Mouse (Mus musculus): Measurements from ENCODE around the gene Hsdl1. TPM values are rescaled to one million over a fixed set of nuclear protein-coding genes. Genes with fewer than 3 reads are reported as not detected.

The Hsdl1 gene
- polyA plus RNA-seq, 1 experiment from 2014 or later, result 21.4 TPM

DNA sequence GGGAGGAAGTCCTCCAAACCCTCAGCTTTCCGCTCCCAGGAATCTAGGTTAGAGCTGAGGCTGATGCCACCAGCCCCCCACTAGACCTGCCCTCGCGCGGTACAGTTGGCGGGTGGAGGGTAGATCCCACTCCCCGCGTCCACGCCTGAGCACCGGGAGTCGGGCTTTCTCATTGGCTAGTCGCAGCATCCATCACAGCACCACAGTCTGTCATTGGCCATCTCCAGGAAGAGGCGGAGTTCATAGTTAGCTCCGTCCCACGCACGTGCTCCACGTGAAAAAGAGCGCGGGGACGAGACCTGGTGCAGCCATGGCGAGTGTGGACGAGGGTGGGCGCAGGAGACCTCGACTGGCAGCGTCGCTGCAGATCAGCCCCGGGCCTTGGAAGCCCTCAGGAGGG is 37.5 kb upstream of the Hsdl1 start, which contains the start of gene Adad2:
Gene Adad2 (plus strand): TSS at position 277 of the 400 bp plus-strand sequence.
- no peak for DNase-seq (ENCODE audit: low spot score)
- Histone ChIP-seq H3K4me1 (replicated peaks; ENCODE audit: control insufficient read depth, insufficient read depth) (no peaks in the 10 kb centered on the region), H3K36me3 (ENCODE audit: control insufficient read depth, insufficient read depth, low read length) (no peaks in the 10 kb centered on the region), H3K27me3 (ENCODE audit: control insufficient read depth, insufficient read depth, low read length) (no peaks in the 10 kb centered on the region), H3K4me3 (ENCODE audit: low read depth, low read length) (no peak within 1 kb of the TSS), H3K9ac (ENCODE audit: low read length) (no peak within 1 kb of the TSS), H3K27ac (replicated peaks) (no peak within 1 kb of the TSS), H3K9me3 (ENCODE audit: control insufficient read depth, low read length) (peaks cover 3% of the 10 kb centered on the region; the same call in 1 of the 2 replicates), H3K4me2 (replicated peaks; ENCODE audit: low read depth) (no peak within 1 kb of the TSS)
- peak; percentile 15; the same call in 1 of the 2 replicates for ATAC-seq (ENCODE audit: low FRiP score, low TSS enrichment)
- TF ChIP-seq CTCF (IDR thresholded peaks at IDR 0.05; ENCODE audit: low read depth) (no peak), EP300 (optimal IDR thresholded peaks at IDR 0.05) (no peak)
- 81% methylated on average over 26 of the region's 26 CpGs for WGBS

DNA sequence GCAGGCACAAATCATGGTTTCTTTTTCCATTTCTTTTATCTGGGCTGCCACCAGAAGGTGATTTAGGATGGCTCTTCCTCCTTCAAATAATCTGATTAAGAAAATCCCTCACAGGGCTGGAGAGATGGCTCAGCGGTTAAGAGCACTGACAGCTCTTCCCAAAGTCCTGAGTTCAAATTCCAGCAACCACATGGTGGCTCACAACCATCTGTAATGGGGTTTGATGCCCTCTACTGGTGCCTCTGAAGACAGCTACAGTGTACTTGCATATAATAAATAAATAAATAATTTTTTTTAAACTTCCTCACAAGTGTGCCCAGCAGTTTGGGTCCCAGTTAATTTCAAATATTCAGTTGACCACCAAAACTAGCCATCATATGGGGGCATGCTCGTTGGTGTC is 31.2 kb upstream of the Hsdl1 start:
- WGBS, result 78% methylated on average over 2 of the region's 2 CpGs

DNA sequence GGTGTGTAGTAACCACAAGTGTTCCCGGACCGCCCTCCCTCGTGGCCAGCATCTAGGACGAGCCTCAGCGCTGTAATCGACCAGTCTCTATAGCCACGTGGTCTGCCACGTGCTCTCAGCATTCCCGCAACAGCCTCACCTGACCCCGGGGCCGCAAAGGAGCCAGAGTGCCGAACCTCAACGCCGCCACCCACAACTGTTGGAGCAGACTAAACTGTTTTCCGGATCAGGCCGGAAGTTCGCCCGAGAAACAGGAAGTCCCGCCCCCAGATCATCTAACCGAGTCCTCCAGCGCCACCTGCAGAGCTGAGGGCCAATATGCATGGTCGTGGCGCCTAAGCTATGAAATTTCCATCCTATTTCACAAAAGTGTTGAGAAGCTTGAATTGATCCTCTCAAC is 30.0 kb upstream of the Hsdl1 start, which contains the start of gene Taf1c:
Gene Taf1c (minus strand): TSS at position 227 of the 400 bp plus-strand sequence.
- Histone ChIP-seq H3K4me3 (ENCODE audit: low read depth, low read length) (peak within 1 kb of the TSS; percentile 64), H3K36me3 (ENCODE audit: control insufficient read depth, insufficient read depth, low read length) (peaks cover 13% of the 10 kb centered on the region; the same call in 1 of the 2 replicates), H3K27me3 (ENCODE audit: control insufficient read depth, insufficient read depth, low read length) (no peaks in the 10 kb centered on the region), H3K9me3 (ENCODE audit: control insufficient read depth, low read length) (peaks cover 3% of the 10 kb centered on the region; the same call in 1 of the 2 replicates), H3K4me2 (replicated peaks; ENCODE audit: low read depth) (peak within 1 kb of the TSS; percentile 72), H3K9ac (ENCODE audit: low read length) (peak within 1 kb of the TSS; percentile 77), H3K27ac (replicated peaks) (peak within 1 kb of the TSS; percentile 70), H3K4me1 (replicated peaks; ENCODE audit: control insufficient read depth, insufficient read depth) (no peaks in the 10 kb centered on the region)
- peak; percentile 94 for DNase-seq (ENCODE audit: low spot score)
- TF ChIP-seq CTCF (IDR thresholded peaks at IDR 0.05; ENCODE audit: low read depth) (peak; percentile 93), EP300 (optimal IDR thresholded peaks at IDR 0.05) (no peak)
- ATAC-seq (ENCODE audit: low FRiP score, low TSS enrichment), result peak; percentile 92
- WGBS, result 0% methylated on average over 23 of the region's 23 CpGs

More for the DNA sequence above, 31.2 kb upstream of the Hsdl1 start:
- H3K4me1 ChIP-seq (replicated peaks; ENCODE audit: control insufficient read depth, insufficient read depth), result no peaks in the 10 kb centered on the region
- TF ChIP-seq EP300 (optimal IDR thresholded peaks at IDR 0.05) (no peak), CTCF (IDR thresholded peaks at IDR 0.05; ENCODE audit: low read depth) (peak; percentile 56)
- no peak overlapping the region for H3K27ac ChIP-seq (replicated peaks)
- no peak for DNase-seq (ENCODE audit: low spot score)
- no peak overlapping the region for H3K9ac ChIP-seq (ENCODE audit: low read length)
- peaks cover 3% of the 10 kb centered on the region; the same call in 1 of the 2 replicates for H3K9me3 ChIP-seq (ENCODE audit: control insufficient read depth, low read length)
- H3K4me2 ChIP-seq (replicated peaks; ENCODE audit: low read depth), result no peak overlapping the region
- peaks cover 4% of the 10 kb centered on the region; the same call in 1 of the 2 replicates for H3K36me3 ChIP-seq (ENCODE audit: control insufficient read depth, insufficient read depth, low read length)
- no peaks in the 10 kb centered on the region for H3K27me3 ChIP-seq (ENCODE audit: control insufficient read depth, insufficient read depth, low read length)
- no peak for ATAC-seq (ENCODE audit: low FRiP score, low TSS enrichment)
- H3K4me3 ChIP-seq (ENCODE audit: low read depth, low read length), result no peak overlapping the region

DNA sequence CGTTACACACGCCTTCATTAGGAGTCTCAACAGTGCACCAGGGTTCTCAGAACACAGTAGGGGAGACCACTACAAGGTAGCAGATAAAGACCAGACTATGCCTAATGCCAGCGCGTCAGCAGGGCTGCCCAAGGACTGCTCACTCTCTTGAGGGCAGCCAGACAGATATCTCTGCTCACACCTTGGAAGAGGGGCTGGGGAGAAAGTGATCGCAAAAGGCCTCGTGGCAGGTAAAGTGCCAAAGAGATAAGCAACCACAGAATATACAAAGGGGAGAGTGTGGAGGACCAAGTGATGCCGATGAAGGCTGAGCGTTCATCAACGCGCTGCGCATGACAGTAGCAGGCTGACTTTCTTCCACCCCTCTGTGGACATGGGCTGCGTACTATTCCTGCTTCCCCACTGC is 29.4 kb upstream of the Hsdl1 start:
- H3K9me3 ChIP-seq (ENCODE audit: control insufficient read depth, low read length), result peaks cover 3% of the 10 kb centered on the region; the same call in 1 of the 2 replicates
- H3K27ac ChIP-seq (replicated peaks), result peak overlapping the region; percentile 70
- WGBS, result 27% methylated on average over 12 of the region's 12 CpGs
- H3K9ac ChIP-seq (ENCODE audit: low read length), result peak overlapping the region; percentile 77
- no peaks in the 10 kb centered on the region for H3K27me3 ChIP-seq (ENCODE audit: control insufficient read depth, insufficient read depth, low read length)
- TF ChIP-seq EP300 (optimal IDR thresholded peaks at IDR 0.05), result no peak
- TF ChIP-seq CTCF (IDR thresholded peaks at IDR 0.05; ENCODE audit: low read depth), result no peak
- H3K4me1 ChIP-seq (replicated peaks; ENCODE audit: control insufficient read depth, insufficient read depth), result no peaks in the 10 kb centered on the region
- no peak for DNase-seq (ENCODE audit: low spot score)
- peak overlapping the region; percentile 64 for H3K4me3 ChIP-seq (ENCODE audit: low read depth, low read length)
- ATAC-seq (ENCODE audit: low FRiP score, low TSS enrichment), result peak; percentile 8; the same call in 1 of the 2 replicates
- H3K4me2 ChIP-seq (replicated peaks; ENCODE audit: low read depth), result peak overlapping the region; percentile 72
- H3K36me3 ChIP-seq (ENCODE audit: control insufficient read depth, insufficient read depth, low read length), result peaks cover 15% of the 10 kb centered on the region

DNA sequence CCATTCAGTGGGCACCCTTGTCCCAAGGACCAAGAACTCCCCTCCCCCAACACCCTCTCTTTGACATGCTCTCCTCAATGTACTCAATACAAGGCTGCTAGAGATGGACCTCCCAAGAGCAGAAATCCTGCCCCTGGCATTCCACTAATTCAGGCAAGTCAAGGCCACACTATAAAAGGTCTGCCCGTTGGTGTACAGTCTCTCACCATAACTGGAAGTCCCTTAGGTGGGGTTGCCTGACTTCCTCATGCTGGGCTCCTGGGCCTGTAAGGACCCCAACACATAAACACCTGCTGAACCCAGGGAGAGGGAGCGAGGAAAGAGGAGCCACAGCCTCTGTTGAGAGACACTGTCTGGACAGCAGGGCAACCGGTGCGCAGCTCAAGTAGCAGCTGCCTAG is 28.8 kb upstream of the Hsdl1 start:
- Histone ChIP-seq H3K4me3 (ENCODE audit: low read depth, low read length) (no peak overlapping the region), H3K9ac (ENCODE audit: low read length) (0 out of 2 replicates have a peak overlapping the region, but pooled peaks have one; percentile 77), H3K27me3 (ENCODE audit: control insufficient read depth, insufficient read depth, low read length) (no peaks in the 10 kb centered on the region), H3K27ac (replicated peaks) (no peak overlapping the region), H3K4me2 (replicated peaks; ENCODE audit: low read depth) (peak overlapping the region; percentile 72), H3K4me1 (replicated peaks; ENCODE audit: control insufficient read depth, insufficient read depth) (no peaks in the 10 kb centered on the region), H3K9me3 (ENCODE audit: control insufficient read depth, low read length) (no peaks in the 10 kb centered on the region), H3K36me3 (ENCODE audit: control insufficient read depth, insufficient read depth, low read length) (peaks cover 17% of the 10 kb centered on the region)
- no peak for DNase-seq (ENCODE audit: low spot score)
- 93% methylated on average over 4 of the region's 4 CpGs for WGBS
- ATAC-seq (ENCODE audit: low FRiP score, low TSS enrichment), result no peak
- TF ChIP-seq CTCF (IDR thresholded peaks at IDR 0.05; ENCODE audit: low read depth) (no peak), EP300 (optimal IDR thresholded peaks at IDR 0.05) (no peak)

DNA sequence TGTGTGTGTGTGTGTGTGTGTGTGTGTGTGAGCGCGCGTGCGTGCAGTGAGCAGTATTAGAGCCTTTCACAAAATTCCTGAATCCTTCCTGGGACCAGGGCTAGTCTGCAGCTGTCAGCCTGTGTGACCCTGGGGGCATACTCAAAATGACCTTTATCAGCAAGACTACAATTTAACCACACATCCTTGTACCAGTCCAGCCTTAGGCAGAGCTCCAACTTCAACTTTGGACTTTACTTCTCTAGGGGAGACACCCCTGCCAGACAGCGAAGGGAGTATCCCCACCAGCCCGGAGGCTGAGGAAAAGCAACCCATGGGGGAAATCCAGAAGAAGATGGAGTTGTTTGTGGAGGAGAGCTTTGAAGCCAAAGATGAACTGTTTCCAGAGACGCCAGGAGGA is 16.5 kb upstream of the Hsdl1 start:
- H3K4me3 ChIP-seq (ENCODE audit: low read depth, low read length), result no peak overlapping the region
- no peak overlapping the region for H3K27ac ChIP-seq (replicated peaks)
- no peaks in the 10 kb centered on the region for H3K27me3 ChIP-seq (ENCODE audit: control insufficient read depth, insufficient read depth, low read length)
- WGBS, result 82% methylated on average over 7 of the region's 7 CpGs
- ATAC-seq (ENCODE audit: low FRiP score, low TSS enrichment) (no peak), DNase-seq (ENCODE audit: low spot score) (no peak)
- no peaks in the 10 kb centered on the region for H3K9me3 ChIP-seq (ENCODE audit: control insufficient read depth, low read length)
- TF ChIP-seq EP300 (optimal IDR thresholded peaks at IDR 0.05) (no peak), CTCF (IDR thresholded peaks at IDR 0.05; ENCODE audit: low read depth) (no peak)
- no peaks in the 10 kb centered on the region for H3K36me3 ChIP-seq (ENCODE audit: control insufficient read depth, insufficient read depth, low read length)
- H3K4me1 ChIP-seq (replicated peaks; ENCODE audit: control insufficient read depth, insufficient read depth), result no peaks in the 10 kb centered on the region
- H3K9ac ChIP-seq (ENCODE audit: low read length), result no peak overlapping the region
- H3K4me2 ChIP-seq (replicated peaks; ENCODE audit: low read depth), result no peak overlapping the region

All from stomach, postnatal 0 days (tissue).